Mouse (Mus musculus) left cerebral cortex, postnatal 25 days (tissue): Measurements from ENCODE around the gene Cpxm2. TPM values are rescaled to one million over a fixed set of nuclear protein-coding genes. Genes with fewer than 3 reads are reported as not detected.

Experiments
- DNase-seq, 2 experiments: peaks; one replicate each; pipeline ENCODE4 v3.0.0; 2022; ENCODE audit warnings: low spot score in 2 of 2, mixed read lengths in 1 of 2
- intact Hi-C: fragments of 180-260 bp; cut with DNase I; formaldehyde crosslinking; loops from one replicate; pipeline ENCODE4 v1.15.1; 2025
- total RNA-seq, 2 experiments: library from RNA; stranded (reverse); gene quantifications; 2 replicates each; pipeline ENCODE4 v1.2.3; 2021

Cpxm2 gene
- 1 to 10 TPM; 3.9 to 4.2 TPM for total RNA-seq

GRCm38 (mm10) chr7:132154368-132154961 is at the start of gene Cpxm2:
Gene Cpxm2 (minus strand): TSS chr7:132154739.
- DNase-seq, result no peak
- intact Hi-C loops, result no loop called here

GRCm38 (mm10) chr7:132204073-132204612 is 49.6 kb upstream of the Cpxm2 start:
- intact Hi-C loops, result no loop called here
- DNase-seq, result no peak

GRCm38 (mm10) chr7:132199686-132200085 is 45.1 kb upstream of the Cpxm2 start:
- DNase-seq, result no peak
- intact Hi-C loops, result no loop called here

GRCm38 (mm10) chr7:132198806-132199205 is 44.3 kb upstream of the Cpxm2 start:
- intact Hi-C loops, result no loop called here
- DNase-seq, result no peak

- no peak for DNase-seq
- intact Hi-C loops, result no loop called here
Measured at GRCm38 (mm10) chr7:132197817-132198475, 43.4 kb upstream of the Cpxm2 start.

- intact Hi-C loops, result no loop called here
- DNase-seq, result no peak
Measured at GRCm38 (mm10) chr7:132196581-132196980, 42.0 kb upstream of the Cpxm2 start.

- intact Hi-C loops, result no loop called here
- DNase-seq, result no peak
Measured at GRCm38 (mm10) chr7:132193606-132194005, 39.1 kb upstream of the Cpxm2 start.

GRCm38 (mm10) chr7:132187456-132187855 is 32.9 kb upstream of the Cpxm2 start:
- no peak for DNase-seq
- intact Hi-C loops, result no loop called here

GRCm38 (mm10) chr7:132183892-132184404 is 29.4 kb upstream of the Cpxm2 start:
- DNase-seq, result no peak
- intact Hi-C loops, result no loop called here

- intact Hi-C loops, result no loop called here
- DNase-seq, result no peak
Measured at GRCm38 (mm10) chr7:132181586-132182198, 27.2 kb upstream of the Cpxm2 start.

- intact Hi-C loops, result no loop called here
Measured at GRCm38 (mm10) chr7:132181042-132181441, 26.5 kb upstream of the Cpxm2 start.

GRCm38 (mm10) chr7:132179049-132179448 is 24.5 kb upstream of the Cpxm2 start:
- intact Hi-C loops, result no loop called here
- DNase-seq, result no peak

More at GRCm38 (mm10) chr7:132181042-132181441, 26.5 kb upstream of the Cpxm2 start:
- DNase-seq, result no peak

- intact Hi-C loops, result loop anchor here (1.0 to 5.0 kb wide), 2 partner anchors 35 to 107 kb away; no protein-coding TSS in a partner anchor
- peak in 1 of 2 experiments; percentile 69 for DNase-seq
Measured at GRCm38 (mm10) chr7:132174787-132175186, 20.2 kb upstream of the Cpxm2 start.

- DNase-seq, result peak in 1 of 2 experiments; percentile 70
- intact Hi-C loops, result loop anchor here (1.0 to 5.0 kb wide), 2 partner anchors 35 to 107 kb away; no protein-coding TSS in a partner anchor
Measured at GRCm38 (mm10) chr7:132174296-132174695, 19.8 kb upstream of the Cpxm2 start.

- peak in 1 of 2 experiments; percentile 73 for DNase-seq
- intact Hi-C loops, result loop anchor here (5.0 kb wide), 1 partner anchor 105 kb away; no protein-coding TSS in a partner anchor
Measured at GRCm38 (mm10) chr7:132172220-132172619, 17.7 kb upstream of the Cpxm2 start.

- DNase-seq, result peak in 1 of 2 experiments; percentile 33
- intact Hi-C loops, result loop anchor here (5.0 kb wide), 1 partner anchor 104 kb away; no protein-coding TSS in a partner anchor
Measured at GRCm38 (mm10) chr7:132171716-132172115, 17.2 kb upstream of the Cpxm2 start.

- no peak for DNase-seq
- intact Hi-C loops, result loop anchor here (5.0 kb wide), 1 partner anchor 102 kb away; no protein-coding TSS in a partner anchor
Measured at GRCm38 (mm10) chr7:132169419-132170169, 15.1 kb upstream of the Cpxm2 start.

- DNase-seq, result peak in 1 of 2 experiments; percentile 42
- intact Hi-C loops, result no loop called here
Measured at GRCm38 (mm10) chr7:132167239-132167638, 12.7 kb upstream of the Cpxm2 start.

- no peak for DNase-seq
- intact Hi-C loops, result no loop called here
Measured at GRCm38 (mm10) chr7:132162254-132162653, 7.7 kb upstream of the Cpxm2 start.
